Mouse (Mus musculus) liver, embryonic 15.5 days (tissue): ENCODE measurements around the gene Ttc28. TPM values are rescaled to one million over a fixed set of nuclear protein-coding genes. Genes with fewer than 3 reads are reported as not detected.

ENCODE experiments used
- ATAC-seq: fragments of 200-750 bp; cut with Nextera tagmentation; 2 replicates; pipeline ENCODE4 v1.8.0; 2017; ENCODE audit warnings: moderate number of reproducible peaks, mild to moderate bottlenecking, moderate library complexity; ENCODE audit not compliant: insufficient read depth
- H3K27ac ChIP-seq: fragments of 300-500 bp; sonication (generic); replicated peaks from 2 replicates; pipeline ENCODE4 v1.5.1; 2015; ENCODE audit warnings: mild to moderate bottlenecking, inconsistent platforms
- H3K27me3 ChIP-seq: fragments of 300-500 bp; sonication (generic); 2 replicates; pipeline ENCODE4 v1.6.1; 2015; ENCODE audit warnings: mild to moderate bottlenecking, inconsistent platforms
- H3K36me3 ChIP-seq: fragments of 300-500 bp; sonication (generic); replicated peaks from 2 replicates; pipeline ENCODE4 v1.6.1; 2015; ENCODE audit warnings: moderate library complexity, mild to moderate bottlenecking, inconsistent platforms
- H3K4me1 ChIP-seq: fragments of 300-500 bp; sonication (generic); replicated peaks from 2 replicates; pipeline ENCODE4 v1.6.1; 2015; ENCODE audit warnings: inconsistent platforms
- H3K4me2 ChIP-seq: fragments of 300-500 bp; sonication (generic); 2 replicates; pipeline ENCODE4 v1.6.1; 2015; ENCODE audit warnings: moderate library complexity, mild to moderate bottlenecking, inconsistent platforms
- H3K4me3 ChIP-seq: fragments of 300-500 bp; sonication (generic); replicated peaks from 2 replicates; pipeline ENCODE4 v1.5.1; 2015; ENCODE audit warnings: mild to moderate bottlenecking, inconsistent platforms
- H3K9ac ChIP-seq: fragments of 300-500 bp; sonication (generic); 2 replicates; pipeline ENCODE4 v1.6.1; 2015; ENCODE audit warnings: moderate library complexity, mild to moderate bottlenecking, inconsistent platforms
- H3K9me3 ChIP-seq: fragments of 300-500 bp; sonication (generic); replicated peaks from 2 replicates; pipeline ENCODE4 v1.6.1; 2016; ENCODE audit warnings: inconsistent platforms
- WGBS: fragments of 180-500 bp; shearing (Covaris S2); methylation state at CpG from one replicate; pipeline ENCODE4 v1.1.7; 2015; ENCODE audit warnings: mixed read lengths; ENCODE audit not compliant: insufficient replicate concordance; 5-methylcytosine and 5-hydroxymethylcytosine counted together
- polyA plus RNA-seq: library from polyadenylated mRNA; unstranded; fragments of >200 nt; fragmentation: Nextera tagmentation; extraction: Ambion mirVana; gene quantifications from 2 replicates; pipeline ENCODE4 v1.2.1, GENCODE M21; 2015

Ttc28 gene
- polyA plus RNA-seq, 1 experiment from 2014 or later, result 1.5 TPM

- no peaks in the 10 kb centered on the region for H3K36me3 ChIP-seq
- no peak overlapping the region for H3K27ac ChIP-seq
- WGBS, result 71% methylated on average over 9 of the region's 9 CpGs
- no peak overlapping the region for H3K4me3 ChIP-seq
- no peak overlapping the region for H3K9ac ChIP-seq
- H3K9me3 ChIP-seq, result no peaks in the 10 kb centered on the region
- H3K4me1 ChIP-seq, result no peaks in the 10 kb centered on the region
- H3K27me3 ChIP-seq, result no peaks in the 10 kb centered on the region
- ATAC-seq, result no peak
- no peak overlapping the region for H3K4me2 ChIP-seq
Measured at GRCm38 (mm10) chr5:111122332-111123049, 242.9 kb downstream of the Ttc28 start.

- Histone ChIP-seq H3K9ac (no peak overlapping the region), H3K4me3 (no peak overlapping the region)
Measured at GRCm38 (mm10) chr5:111123050-111123746, 243.6 kb downstream of the Ttc28 start.

GRCm38 (mm10) chr5:111124620-111125200 lies 245.1 kb downstream of the Ttc28 start:
- Histone ChIP-seq H3K4me3 (no peak overlapping the region), H3K9ac (no peak overlapping the region), H3K27me3 (no peaks in the 10 kb centered on the region), H3K36me3 (no peaks in the 10 kb centered on the region), H3K4me1 (no peaks in the 10 kb centered on the region), H3K4me2 (no peak overlapping the region), H3K27ac (no peak overlapping the region), H3K9me3 (no peaks in the 10 kb centered on the region)
- no peak for ATAC-seq
- WGBS, result 44% methylated on average over 7 of the region's 7 CpGs

More at GRCm38 (mm10) chr5:111123050-111123746, 243.6 kb downstream of the Ttc28 start:
- Histone ChIP-seq H3K27ac (no peak overlapping the region), H3K36me3 (no peaks in the 10 kb centered on the region), H3K4me2 (no peak overlapping the region), H3K4me1 (no peaks in the 10 kb centered on the region), H3K9me3 (no peaks in the 10 kb centered on the region), H3K27me3 (no peaks in the 10 kb centered on the region)
- ATAC-seq, result no peak
- WGBS, result 67% methylated on average over 12 of the region's 12 CpGs

- 73% methylated on average over 12 of the region's 12 CpGs for WGBS
- ATAC-seq, result no peak
- no peak overlapping the region for H3K27ac ChIP-seq
Measured at GRCm38 (mm10) chr5:111125746-111126145, 246.1 kb downstream of the Ttc28 start.

GRCm38 (mm10) chr5:111127786-111128185 lies 248.2 kb downstream of the Ttc28 start:
- H3K9ac ChIP-seq, result no peak overlapping the region
- no peak overlapping the region for H3K4me3 ChIP-seq
- H3K36me3 ChIP-seq, result no peaks in the 10 kb centered on the region
- H3K4me1 ChIP-seq, result no peaks in the 10 kb centered on the region
- no peak overlapping the region for H3K4me2 ChIP-seq
- 61% methylated on average over 5 of the region's 5 CpGs for WGBS
- H3K27me3 ChIP-seq, result no peaks in the 10 kb centered on the region
- H3K27ac ChIP-seq, result no peak overlapping the region
- ATAC-seq, result no peak
- no peaks in the 10 kb centered on the region for H3K9me3 ChIP-seq

More at GRCm38 (mm10) chr5:111125746-111126145, 246.1 kb downstream of the Ttc28 start:
- H3K9me3 ChIP-seq, result no peaks in the 10 kb centered on the region
- H3K27me3 ChIP-seq, result no peaks in the 10 kb centered on the region
- no peak overlapping the region for H3K4me2 ChIP-seq
- no peaks in the 10 kb centered on the region for H3K4me1 ChIP-seq
- H3K9ac ChIP-seq, result no peak overlapping the region
- no peak overlapping the region for H3K4me3 ChIP-seq
- H3K36me3 ChIP-seq, result no peaks in the 10 kb centered on the region

GRCm38 (mm10) chr5:111130121-111130520 lies 250.5 kb downstream of the Ttc28 start:
- H3K4me1 ChIP-seq, result no peaks in the 10 kb centered on the region
- H3K9me3 ChIP-seq, result no peaks in the 10 kb centered on the region
- H3K36me3 ChIP-seq, result no peaks in the 10 kb centered on the region
- no peak overlapping the region for H3K9ac ChIP-seq
- WGBS, result 85% methylated on average over 8 of the region's 8 CpGs
- H3K4me2 ChIP-seq, result no peak overlapping the region
- no peaks in the 10 kb centered on the region for H3K27me3 ChIP-seq
- no peak overlapping the region for H3K4me3 ChIP-seq
- no peak for ATAC-seq
- H3K27ac ChIP-seq, result no peak overlapping the region

GRCm38 (mm10) chr5:111131561-111131960 lies 252.0 kb downstream of the Ttc28 start:
- Histone ChIP-seq H3K27ac (no peak overlapping the region), H3K4me3 (no peak overlapping the region), H3K4me1 (no peaks in the 10 kb centered on the region), H3K27me3 (no peaks in the 10 kb centered on the region), H3K4me2 (no peak overlapping the region), H3K9me3 (no peaks in the 10 kb centered on the region), H3K36me3 (no peaks in the 10 kb centered on the region), H3K9ac (no peak overlapping the region)
- WGBS, result 80% methylated on average over 18 of the region's 18 CpGs
- ATAC-seq, result no peak

GRCm38 (mm10) chr5:111133150-111133549 lies 253.5 kb downstream of the Ttc28 start:
- no peaks in the 10 kb centered on the region for H3K4me1 ChIP-seq
- no peak overlapping the region for H3K4me3 ChIP-seq
- H3K36me3 ChIP-seq, result no peaks in the 10 kb centered on the region
- ATAC-seq, result no peak
- no peaks in the 10 kb centered on the region for H3K9me3 ChIP-seq
- H3K27ac ChIP-seq, result no peak overlapping the region
- H3K27me3 ChIP-seq, result no peaks in the 10 kb centered on the region
- no peak overlapping the region for H3K4me2 ChIP-seq
- 67% methylated on average over 5 of the region's 5 CpGs for WGBS
- no peak overlapping the region for H3K9ac ChIP-seq

GRCm38 (mm10) chr5:111133754-111134153 lies 254.2 kb downstream of the Ttc28 start:
- WGBS, result 67% methylated on average over 7 of the region's 7 CpGs
- Histone ChIP-seq H3K4me1 (no peaks in the 10 kb centered on the region), H3K4me2 (no peak overlapping the region), H3K36me3 (no peaks in the 10 kb centered on the region), H3K4me3 (no peak overlapping the region), H3K27me3 (no peaks in the 10 kb centered on the region), H3K9me3 (no peaks in the 10 kb centered on the region), H3K27ac (no peak overlapping the region), H3K9ac (no peak overlapping the region)
- no peak for ATAC-seq

GRCm38 (mm10) chr5:111137283-111137682 lies 257.7 kb downstream of the Ttc28 start:
- Histone ChIP-seq H3K9ac (no peak overlapping the region), H3K4me2 (no peak overlapping the region), H3K4me1 (no peaks in the 10 kb centered on the region), H3K27ac (no peak overlapping the region), H3K27me3 (no peaks in the 10 kb centered on the region), H3K36me3 (no peaks in the 10 kb centered on the region), H3K4me3 (no peak overlapping the region), H3K9me3 (no peaks in the 10 kb centered on the region)
- no peak for ATAC-seq
- 56% methylated on average over 6 of the region's 6 CpGs for WGBS

- no peak overlapping the region for H3K27ac ChIP-seq
- ATAC-seq, result no peak
Measured at GRCm38 (mm10) chr5:111137742-111138141, 258.1 kb downstream of the Ttc28 start.

More at GRCm38 (mm10) chr5:111137742-111138141, 258.1 kb downstream of the Ttc28 start:
- Histone ChIP-seq H3K4me3 (no peak overlapping the region), H3K4me2 (no peak overlapping the region), H3K27me3 (no peaks in the 10 kb centered on the region), H3K36me3 (no peaks in the 10 kb centered on the region), H3K9me3 (no peaks in the 10 kb centered on the region), H3K9ac (no peak overlapping the region), H3K4me1 (no peaks in the 10 kb centered on the region)
- 59% methylated on average over 13 of the region's 13 CpGs for WGBS
